Mouse (Mus musculus): ENCODE results near the gene Gm28305.

DNA sequence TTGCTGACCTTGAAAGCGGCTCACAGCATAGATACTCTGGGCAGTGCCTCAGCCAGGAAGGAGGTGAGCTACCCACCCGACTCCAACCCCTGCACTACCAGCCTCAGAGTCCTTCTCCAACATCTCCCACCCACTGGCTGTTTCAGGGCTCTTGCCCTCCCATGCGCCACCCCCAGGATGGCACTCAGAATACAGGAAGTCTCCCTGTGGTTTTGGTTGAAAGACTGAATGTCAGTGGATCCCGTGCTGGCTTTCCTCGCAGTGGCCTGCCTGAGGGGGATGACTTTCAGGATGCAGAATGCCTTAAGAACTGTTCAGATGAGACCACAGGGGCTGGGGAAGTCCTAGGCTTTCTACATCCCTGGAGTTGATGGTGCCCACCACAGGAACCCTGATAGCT is 82.6 kb downstream of the Gm28305 start:
- TF ChIP-seq MAX (IDR thresholded peaks at IDR 0.05; ENCODE audit: low read depth) (no peak), POLR2AphosphoS2 (IDR thresholded peaks at IDR 0.05; ENCODE audit: insufficient read length, low read depth) (no peak), POLR2A (IDR thresholded peaks at IDR 0.05; ENCODE audit: insufficient read length, low read depth) (no peak), REST (IDR thresholded peaks at IDR 0.05; ENCODE audit: insufficient read depth, insufficient read length) (no peak), USF1 (IDR thresholded peaks at IDR 0.05; ENCODE audit: low read depth) (no peak), CEBPB (IDR thresholded peaks at IDR 0.05; ENCODE audit: insufficient read depth, poor library complexity, severe bottlenecking) (no peak), SRF (IDR thresholded peaks at IDR 0.05; ENCODE audit: control insufficient read depth, insufficient read length, low read depth) (no peak), E2F4 (IDR thresholded peaks at IDR 0.05; ENCODE audit: insufficient read depth) (no peak), MYOD1 (IDR thresholded peaks at IDR 0.05; ENCODE audit: control insufficient read depth in 1 of 3, insufficient read length in 2 of 3, low read depth in 2 of 3) (no peak)

Measured in myocyte (in vitro differentiated cells).